Mouse (Mus musculus): ENCODE results near the gene Hist1h2br.
A peak's percentile ranks its signal among the peaks of the same experiment; 100 is the strongest.
"Not testable (repeated sequence)": the region's sequence is repeated elsewhere in the genome, so short reads cannot be mapped to it uniquely, and the experiment has no call there.

Hist1h2br gene

DNA sequence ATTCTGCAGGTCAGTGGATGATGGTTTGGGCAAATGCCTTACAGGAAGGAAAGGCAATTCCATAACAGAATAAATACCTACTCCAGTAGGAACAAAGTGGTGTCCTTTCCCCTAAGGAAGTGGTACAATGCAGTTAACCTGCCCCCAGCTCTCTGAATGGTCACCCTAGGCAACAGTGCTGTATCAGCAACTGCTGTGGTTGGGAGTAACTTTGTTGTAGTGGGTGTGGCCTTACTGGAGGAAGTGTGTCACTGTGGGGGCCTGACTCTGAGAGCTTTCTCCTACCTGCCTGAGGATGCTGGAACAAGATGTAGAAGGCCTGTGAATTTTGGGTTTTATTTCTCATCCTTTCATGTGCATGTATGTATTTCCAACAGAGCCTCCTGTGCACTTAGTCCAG lies 12.8 kb downstream of the Hist1h2br start:
- not testable (repeated sequence) for DNase-seq (ENCODE audit: low read depth, low spot score)

DNA sequence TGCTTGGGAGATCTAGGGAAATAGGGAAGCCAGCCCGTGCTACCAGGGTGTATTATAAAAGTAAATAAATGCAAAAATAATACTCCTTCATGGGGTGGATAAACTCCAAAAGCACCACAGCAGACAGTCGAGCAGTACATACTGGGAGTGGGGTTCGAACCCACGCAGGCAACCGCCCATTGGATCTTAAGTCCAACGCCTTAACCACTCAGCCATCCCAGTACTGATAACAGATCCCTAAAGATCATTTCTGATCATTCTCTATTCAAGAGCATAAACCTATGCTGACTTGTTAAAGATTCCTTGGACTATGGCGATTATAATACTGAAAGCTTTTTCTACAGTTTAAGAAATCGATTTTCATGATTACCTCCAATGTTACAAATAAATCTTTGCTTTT lies 14.3 kb downstream of the Hist1h2br start:
- no peak for DNase-seq (ENCODE audit: low read depth, low spot score)

- not testable (repeated sequence) for DNase-seq (ENCODE audit: low read depth, low spot score)
Measured at GRCm38 (mm10) chr13:21850696-21851095, 17.2 kb downstream of the Hist1h2br start.

- DNase-seq (ENCODE audit: low read depth, low spot score): no peak
Measured at GRCm38 (mm10) chr13:21852215-21852945, 18.8 kb downstream of the Hist1h2br start.

- peak; percentile 68 for DNase-seq (ENCODE audit: low read depth, low spot score)
Measured at GRCm38 (mm10) chr13:21855146-21855545, 21.6 kb downstream of the Hist1h2br start.

GRCm38 (mm10) chr13:21855698-21856162 lies 22.2 kb downstream of the Hist1h2br start:
- DNase-seq (ENCODE audit: low read depth, low spot score): peak; percentile 38

GRCm38 (mm10) chr13:21861608-21862007 lies 28.1 kb downstream of the Hist1h2br start:
- no peak for DNase-seq (ENCODE audit: low read depth, low spot score)

- not testable (repeated sequence) for DNase-seq (ENCODE audit: low read depth, low spot score)
Measured at GRCm38 (mm10) chr13:21865503-21865902, 32.0 kb downstream of the Hist1h2br start.

DNA sequence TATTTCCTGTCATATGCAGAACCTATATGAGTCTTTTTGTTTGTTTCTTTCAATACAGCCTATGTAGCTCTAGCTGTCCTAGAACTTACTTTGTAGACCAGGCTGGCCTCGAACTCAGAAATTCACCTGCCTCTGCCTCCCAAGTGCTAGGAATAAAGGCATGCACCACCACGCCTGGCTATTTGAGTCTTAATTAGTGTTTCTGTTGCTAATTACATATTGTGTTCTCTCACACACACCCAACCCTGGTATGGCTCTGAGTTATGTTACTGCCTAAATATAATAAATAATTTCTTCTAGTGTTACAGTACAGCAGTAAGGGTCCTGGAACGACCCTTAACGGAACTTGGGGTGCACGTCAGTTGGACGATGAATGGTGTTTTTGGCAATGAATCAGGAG lies 47.2 kb downstream of the Hist1h2br start:
- DNase-seq (ENCODE audit: low read depth, low spot score): no peak

DNA sequence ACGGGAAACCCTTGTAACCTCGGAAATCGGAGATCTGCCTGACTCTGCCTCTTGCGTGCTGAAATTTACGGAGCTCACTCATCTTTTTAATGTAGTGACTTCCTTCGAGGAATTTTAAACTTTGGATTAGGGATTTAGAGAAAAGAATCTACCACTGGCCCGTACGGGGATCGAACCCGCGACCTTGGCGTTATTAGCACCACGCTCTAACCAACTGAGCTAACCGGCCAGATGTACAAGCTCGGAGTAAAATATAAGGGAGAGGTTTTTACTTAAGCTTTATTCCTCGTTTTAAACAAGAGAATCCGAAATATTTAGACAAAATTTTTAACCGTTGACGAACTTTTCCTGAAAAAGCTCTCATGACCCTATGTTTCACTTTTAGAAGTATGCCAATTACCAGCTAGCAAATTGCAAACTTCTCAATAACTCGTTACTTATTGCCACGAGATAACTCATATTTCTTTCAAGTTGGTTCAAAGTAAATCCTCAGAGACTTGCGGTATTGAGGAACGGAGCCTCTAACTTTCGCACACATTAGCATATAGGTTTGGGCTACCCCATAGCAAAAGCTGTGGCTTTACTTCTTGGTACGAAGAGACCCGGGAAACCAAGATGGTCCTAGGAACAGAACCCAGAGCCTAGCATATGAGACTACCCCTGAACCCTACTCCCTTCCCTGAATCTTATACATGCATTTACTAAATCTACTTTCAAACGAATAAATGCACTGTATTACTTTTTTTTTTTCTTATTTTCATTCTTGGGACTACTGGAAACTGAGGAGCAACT lies 48.5 kb downstream of the Hist1h2br start:
- DNase-seq (ENCODE audit: low read depth, low spot score): peak; percentile 22

DNA sequence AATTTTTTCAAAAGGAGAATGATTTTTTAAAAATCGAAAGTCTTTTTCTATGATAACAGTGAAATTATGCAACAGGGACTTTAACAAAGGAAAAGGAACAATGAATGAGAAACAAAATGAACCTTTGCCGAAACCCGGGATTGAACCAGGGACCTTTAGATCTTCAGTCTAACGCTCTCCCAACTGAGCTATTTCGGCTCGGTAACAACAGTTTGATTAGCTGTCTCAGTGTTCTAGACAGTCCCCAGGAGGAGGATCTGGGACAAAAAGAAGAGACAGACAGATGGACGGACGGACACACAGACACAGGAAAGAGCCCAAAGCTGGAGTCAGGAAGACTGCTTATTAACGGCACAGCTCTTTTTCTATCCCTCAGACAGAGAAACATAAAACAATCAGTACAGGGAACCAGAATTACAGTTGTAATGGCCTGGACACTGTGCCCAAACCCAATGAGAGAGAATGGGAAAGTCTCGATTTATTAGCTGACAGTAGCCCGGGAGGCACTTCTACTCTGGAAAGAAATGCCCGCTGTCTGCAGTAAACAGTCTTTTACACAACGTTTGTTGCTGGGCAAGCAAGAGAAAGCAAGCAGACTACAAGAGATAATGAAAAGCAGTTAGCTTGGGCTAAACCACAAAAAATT lies 49.3 kb downstream of the Hist1h2br start:
- peak; percentile 24 for DNase-seq (ENCODE audit: low read depth, low spot score)

DNA sequence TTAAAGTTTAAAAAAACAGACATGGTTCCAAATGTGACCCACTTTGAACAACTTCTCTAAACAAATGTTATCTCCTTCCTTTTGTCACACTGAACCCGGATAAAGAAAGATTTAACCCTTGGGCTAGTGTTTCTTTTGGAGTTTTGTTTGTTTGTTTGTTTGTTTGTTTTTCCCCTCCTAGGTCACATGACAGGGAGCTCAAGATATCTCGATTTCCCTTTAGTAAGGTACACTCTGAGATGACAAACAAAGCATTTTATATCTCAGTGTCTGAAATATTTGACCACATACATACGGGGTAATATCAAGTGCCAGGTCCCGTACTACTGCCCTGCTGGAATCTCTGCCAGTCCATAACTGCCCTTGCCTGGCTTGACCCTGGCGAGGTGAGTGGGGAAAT lies 49.9 kb downstream of the Hist1h2br start:
- DNase-seq (ENCODE audit: low read depth, low spot score): no peak

GRCm38 (mm10) chr13:21884586-21884985 lies 51.0 kb downstream of the Hist1h2br start:
- no peak for DNase-seq (ENCODE audit: low read depth, low spot score)
